Mouse (Mus musculus): ENCODE measurements at regions not wholly inside any gene's neighbourhood (a gene's known extent, or its start where the extent isn't known, plus 50 kb on each side); places are given as distances from the start of the nearest gene placed in this dataset.

- DNase-seq: no peak
- intact Hi-C loops (cut with DNase I): no loop called here
These were observed 96.1 kb downstream of the Cct6b start for GRCm38 (mm10) chr11:82668026-82668425.

GRCm38 (mm10) chr11:82664076-82664475, 100.0 kb downstream of the Cct6b start:
- no peak for DNase-seq
- intact Hi-C loops (cut with DNase I): no loop called here

- no peak for DNase-seq
- intact Hi-C loops (cut with DNase I): no loop called here
These were observed 102.0 kb downstream of the Cct6b start for GRCm38 (mm10) chr11:82662086-82662485.

GRCm38 (mm10) chr11:82651751-82652150, 112.4 kb downstream of the Cct6b start:
- DNase-seq: no peak
- intact Hi-C loops (cut with DNase I): no loop called here

- intact Hi-C loops (cut with DNase I): no loop called here
- DNase-seq: no peak
These were observed 125.6 kb downstream of the Cct6b start for GRCm38 (mm10) chr11:82638513-82638912.

GRCm38 (mm10) chr11:82632191-82632590, 131.9 kb downstream of the Cct6b start:
- intact Hi-C loops (cut with DNase I): no loop called here
- no peak for DNase-seq

- intact Hi-C loops (cut with DNase I): no loop called here
- DNase-seq: no peak
These were observed 132.7 kb downstream of the Cct6b start for GRCm38 (mm10) chr11:82631387-82631786.

- no peak for DNase-seq
- intact Hi-C loops (cut with DNase I): no loop called here
These were observed 137.5 kb downstream of the Cct6b start for GRCm38 (mm10) chr11:82626501-82627111.

GRCm38 (mm10) chr11:82621061-82621460, 143.1 kb downstream of the Cct6b start:
- intact Hi-C loops (cut with DNase I): no loop called here
- no peak for DNase-seq

- intact Hi-C loops (cut with DNase I): no loop called here
- no peak for DNase-seq
These were observed 144.7 kb downstream of the Cct6b start for GRCm38 (mm10) chr11:82619418-82619817.

- intact Hi-C loops (cut with DNase I): no loop called here
These were observed 145.7 kb downstream of the Cct6b start for GRCm38 (mm10) chr11:82618457-82618856.

GRCm38 (mm10) chr11:82616856-82617255, 147.3 kb downstream of the Cct6b start:
- intact Hi-C loops (cut with DNase I): no loop called here
- DNase-seq: no peak

More at GRCm38 (mm10) chr11:82618457-82618856, 145.7 kb downstream of the Cct6b start:
- no peak for DNase-seq

GRCm38 (mm10) chr11:82614356-82614755, 149.8 kb downstream of the Cct6b start:
- intact Hi-C loops (cut with DNase I): loop anchor here (5.0 kb wide), 1 partner anchor 377 kb away; no protein-coding TSS in a partner anchor

GRCm38 (mm10) chr11:82613503-82613902, 150.6 kb downstream of the Cct6b start:
- DNase-seq: peak; percentile 40 to 74
- intact Hi-C loops (cut with DNase I): loop anchor here (1.0 to 5.0 kb wide), 2 partner anchors 277 to 376 kb away; partner anchors contain the start of gene Rad51d

More at GRCm38 (mm10) chr11:82614356-82614755, 149.8 kb downstream of the Cct6b start:
- no peak for DNase-seq

- DNase-seq: peak; percentile 37 to 57
- intact Hi-C loops (cut with DNase I): loop anchor here (5.0 kb wide), 1 partner anchor 375 kb away; no protein-coding TSS in a partner anchor
These were observed 152.1 kb downstream of the Cct6b start for GRCm38 (mm10) chr11:82612026-82612425.

- intact Hi-C loops (cut with DNase I): no loop called here
- no peak for DNase-seq
These were observed 155.2 kb downstream of the Cct6b start for GRCm38 (mm10) chr11:82608963-82609362.

GRCm38 (mm10) chr11:82607661-82608060, 156.5 kb downstream of the Cct6b start:
- intact Hi-C loops (cut with DNase I): no loop called here
- DNase-seq: no peak

- intact Hi-C loops (cut with DNase I): no loop called here
- no peak for DNase-seq
These were observed 159.8 kb downstream of the Cct6b start for GRCm38 (mm10) chr11:82604251-82604835.

GRCm38 (mm10) chr11:82602818-82603217, 161.3 kb downstream of the Cct6b start:
- no peak for DNase-seq
- intact Hi-C loops (cut with DNase I): no loop called here

- no peak for DNase-seq
- intact Hi-C loops (cut with DNase I): no loop called here
These were observed 161.9 kb downstream of the Cct6b start for GRCm38 (mm10) chr11:82602250-82602649.

GRCm38 (mm10) chr11:82600151-82600550, 164.0 kb downstream of the Cct6b start:
- intact Hi-C loops (cut with DNase I): no loop called here
- no peak for DNase-seq

GRCm38 (mm10) chr11:82597757-82598156, 166.4 kb downstream of the Cct6b start:
- no peak for DNase-seq
- intact Hi-C loops (cut with DNase I): no loop called here

Data from heart, postnatal 10 days (tissue).